Mouse (Mus musculus): ENCODE measurements around the gene Gm49396. TPM values are rescaled to one million over a fixed set of nuclear protein-coding genes. Genes with fewer than 3 reads are reported as not detected.
A peak's percentile ranks its signal among the peaks of the same experiment; 100 is the strongest.

The Gm49396 gene
- total and polyA plus RNA-seq, 2 experiments from 2014 or later: 6.0 to 7.2 TPM

- TF ChIP-seq CTCF (IDR thresholded peaks at IDR 0.05): no peak
- H3K27ac ChIP-seq (ENCODE audit: low read depth, low read length): no peak overlapping the region
- H3K4me3 ChIP-seq (ENCODE audit: low read depth, low read length): peak overlapping the region; percentile 81; the same call in 1 of the 2 replicates
- H3K36me3 ChIP-seq (ENCODE audit: insufficient read depth, low read length): peaks cover 41% of the 10 kb centered on the region
- no peaks in the 10 kb centered on the region for H3K9me3 ChIP-seq (ENCODE audit: low read length)
- no peaks in the 10 kb centered on the region for H3K27me3 ChIP-seq (ENCODE audit: insufficient read depth, low read length)
- H3K9ac ChIP-seq (replicated peaks; ENCODE audit: low read length, poor library complexity, severe bottlenecking): peak overlapping the region; percentile 44; the same call in 1 of the 2 replicates
- H3K4me1 ChIP-seq (ENCODE audit: insufficient read depth, low read length): peaks cover 14% of the 10 kb centered on the region
- ATAC-seq (ENCODE audit: low FRiP score): no peak
- DNase-seq (ENCODE audit: low spot score): peak; percentile 74
- peak overlapping the region; percentile 68 for H3K4me2 ChIP-seq (ENCODE audit: low read depth, low read length, poor library complexity, severe bottlenecking)
- WGBS: 5% methylated on average over 8 of the region's 8 CpGs
Measured at GRCm38 (mm10) chr7:30532931-30533330, 30.2 kb upstream of the Gm49396 start.

- H3K36me3 ChIP-seq (ENCODE audit: insufficient read depth, low read length): peaks cover 29% of the 10 kb centered on the region
- H3K9ac ChIP-seq (replicated peaks; ENCODE audit: low read length, poor library complexity, severe bottlenecking): peak overlapping the region; percentile 95
- H3K27me3 ChIP-seq (ENCODE audit: insufficient read depth, low read length): no peaks in the 10 kb centered on the region
- DNase-seq (ENCODE audit: low spot score): peak; percentile 51
- H3K9me3 ChIP-seq (ENCODE audit: low read length): no peaks in the 10 kb centered on the region
- peak overlapping the region; percentile 68 for H3K4me2 ChIP-seq (ENCODE audit: low read depth, low read length, poor library complexity, severe bottlenecking)
- WGBS: under 1% methylated on average over 24 of the region's 26 CpGs
- ATAC-seq (ENCODE audit: low FRiP score): peak; percentile 38
- peak overlapping the region; percentile 81 for H3K4me3 ChIP-seq (ENCODE audit: low read depth, low read length)
- no peak for TF ChIP-seq CTCF (IDR thresholded peaks at IDR 0.05)
- peak overlapping the region; percentile 89 for H3K27ac ChIP-seq (ENCODE audit: low read depth, low read length)
- H3K4me1 ChIP-seq (ENCODE audit: insufficient read depth, low read length): peaks cover 14% of the 10 kb centered on the region
Measured at GRCm38 (mm10) chr7:30533941-30534632, 29.1 kb upstream of the Gm49396 start.

- Histone ChIP-seq H3K4me3 (ENCODE audit: low read depth, low read length) (peak within 1 kb of the TSS; percentile 81), H3K4me2 (ENCODE audit: low read depth, low read length, poor library complexity, severe bottlenecking) (peak within 1 kb of the TSS; percentile 68)
Measured at GRCm38 (mm10) chr7:30534633-30535577, 28.2 kb upstream of the Gm49396 start, which contains the start of gene Arhgap33. Gene Arhgap33, minus strand, starts transcription at chr7:30535060.

GRCm38 (mm10) chr7:30540572-30540971 lies 22.6 kb upstream of the Gm49396 start:
- WGBS: 94% methylated on average over 7 of the region's 7 CpGs
- no peaks in the 10 kb centered on the region for H3K9me3 ChIP-seq (ENCODE audit: low read length)

More at GRCm38 (mm10) chr7:30534633-30535577, 28.2 kb upstream of the Gm49396 start, which contains the start of gene Arhgap33:
- Histone ChIP-seq H3K27ac (ENCODE audit: low read depth, low read length) (peak within 1 kb of the TSS; percentile 89), H3K9ac (replicated peaks; ENCODE audit: low read length, poor library complexity, severe bottlenecking) (peak within 1 kb of the TSS; percentile 95), H3K36me3 (ENCODE audit: insufficient read depth, low read length) (peaks cover 25% of the 10 kb centered on the region), H3K9me3 (ENCODE audit: low read length) (no peaks in the 10 kb centered on the region), H3K27me3 (ENCODE audit: insufficient read depth, low read length) (no peaks in the 10 kb centered on the region), H3K4me1 (ENCODE audit: insufficient read depth, low read length) (peaks cover 14% of the 10 kb centered on the region)
- DNase-seq (ENCODE audit: low spot score) (peak; percentile 100), ATAC-seq (ENCODE audit: low FRiP score) (peak; percentile 91)
- 1% methylated on average over 38 of the region's 84 CpGs for WGBS
- no peak for TF ChIP-seq CTCF (IDR thresholded peaks at IDR 0.05)

GRCm38 (mm10) chr7:30544327-30544726 lies 18.8 kb upstream of the Gm49396 start:
- DNase-seq (ENCODE audit: low spot score) (no peak), ATAC-seq (ENCODE audit: low FRiP score) (no peak)
- no peaks in the 10 kb centered on the region for H3K4me1 ChIP-seq (ENCODE audit: insufficient read depth, low read length)
- H3K27ac ChIP-seq (ENCODE audit: low read depth, low read length): no peak overlapping the region
- H3K36me3 ChIP-seq (ENCODE audit: insufficient read depth, low read length): peaks cover 14% of the 10 kb centered on the region
- H3K9ac ChIP-seq (replicated peaks; ENCODE audit: low read length, poor library complexity, severe bottlenecking): no peak overlapping the region
- TF ChIP-seq CTCF (IDR thresholded peaks at IDR 0.05): no peak
- 89% methylated on average over 2 of the region's 2 CpGs for WGBS
- H3K4me3 ChIP-seq (ENCODE audit: low read depth, low read length): no peak overlapping the region
- no peaks in the 10 kb centered on the region for H3K9me3 ChIP-seq (ENCODE audit: low read length)
- H3K27me3 ChIP-seq (ENCODE audit: insufficient read depth, low read length): no peaks in the 10 kb centered on the region
- H3K4me2 ChIP-seq (ENCODE audit: low read depth, low read length, poor library complexity, severe bottlenecking): no peak overlapping the region

More at GRCm38 (mm10) chr7:30540572-30540971, 22.6 kb upstream of the Gm49396 start:
- peaks cover 12% of the 10 kb centered on the region; the same call in 1 of the 2 replicates for H3K36me3 ChIP-seq (ENCODE audit: insufficient read depth, low read length)
- H3K4me1 ChIP-seq (ENCODE audit: insufficient read depth, low read length): no peaks in the 10 kb centered on the region
- ATAC-seq (ENCODE audit: low FRiP score) (no peak), DNase-seq (ENCODE audit: low spot score) (no peak)
- no peak overlapping the region for H3K4me2 ChIP-seq (ENCODE audit: low read depth, low read length, poor library complexity, severe bottlenecking)
- H3K9ac ChIP-seq (replicated peaks; ENCODE audit: low read length, poor library complexity, severe bottlenecking): 0 out of 2 replicates have a peak overlapping the region, but pooled peaks have one; percentile 13
- H3K27me3 ChIP-seq (ENCODE audit: insufficient read depth, low read length): no peaks in the 10 kb centered on the region
- no peak for TF ChIP-seq CTCF (IDR thresholded peaks at IDR 0.05)
- H3K27ac ChIP-seq (ENCODE audit: low read depth, low read length): no peak overlapping the region
- no peak overlapping the region for H3K4me3 ChIP-seq (ENCODE audit: low read depth, low read length)

All from midbrain, postnatal 0 days (tissue).